Mouse (Mus musculus): ENCODE data around the gene Hps4. TPM values are rescaled to one million over a fixed set of nuclear protein-coding genes. Genes with fewer than 3 reads are reported as not detected.

Hps4 gene
- polyA plus RNA-seq, 1 experiment from 2014 or later: 35.4 TPM

DNA sequence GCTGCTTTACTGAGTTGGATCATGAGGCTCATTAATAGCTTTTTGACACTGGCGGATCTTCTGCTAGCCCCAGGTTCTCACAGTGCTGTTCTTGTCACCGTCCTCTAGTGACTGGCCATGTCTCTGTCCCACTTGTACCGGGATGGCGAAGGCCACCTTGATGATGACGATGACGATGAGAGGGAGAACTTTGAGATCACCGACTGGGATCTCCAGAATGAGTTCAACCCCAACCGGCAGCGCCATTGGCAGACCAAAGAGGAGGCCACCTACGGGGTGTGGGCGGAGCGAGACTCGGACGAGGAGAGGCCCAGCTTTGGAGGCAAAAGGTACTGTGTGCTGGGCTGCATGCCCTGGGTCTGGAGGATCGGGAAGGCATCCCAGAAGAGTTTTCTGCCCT is 15.0 kb upstream of the Hps4 start:
- 91% methylated on average over 15 of the region's 15 CpGs for WGBS
- Histone ChIP-seq H3K9me3 (ENCODE audit: control insufficient read depth, low read length) (no peaks in the 10 kb centered on the region), H3K4me1 (ENCODE audit: control insufficient read depth, insufficient read depth, low read length) (peaks cover 19% of the 10 kb centered on the region), H3K4me3 (ENCODE audit: low read length) (no peak overlapping the region), H3K27ac (ENCODE audit: low read depth, low read length) (no peak overlapping the region), H3K9ac (ENCODE audit: low read depth, low read length) (no peak overlapping the region), H3K4me2 (replicated peaks; ENCODE audit: low read depth, low read length) (no peak overlapping the region), H3K36me3 (ENCODE audit: control insufficient read depth, insufficient read depth, low read length) (peaks cover 48% of the 10 kb centered on the region), H3K27me3 (ENCODE audit: control insufficient read depth, insufficient read depth, low read length) (no peaks in the 10 kb centered on the region)
- ATAC-seq (ENCODE audit: low FRiP score, low TSS enrichment): no peak

DNA sequence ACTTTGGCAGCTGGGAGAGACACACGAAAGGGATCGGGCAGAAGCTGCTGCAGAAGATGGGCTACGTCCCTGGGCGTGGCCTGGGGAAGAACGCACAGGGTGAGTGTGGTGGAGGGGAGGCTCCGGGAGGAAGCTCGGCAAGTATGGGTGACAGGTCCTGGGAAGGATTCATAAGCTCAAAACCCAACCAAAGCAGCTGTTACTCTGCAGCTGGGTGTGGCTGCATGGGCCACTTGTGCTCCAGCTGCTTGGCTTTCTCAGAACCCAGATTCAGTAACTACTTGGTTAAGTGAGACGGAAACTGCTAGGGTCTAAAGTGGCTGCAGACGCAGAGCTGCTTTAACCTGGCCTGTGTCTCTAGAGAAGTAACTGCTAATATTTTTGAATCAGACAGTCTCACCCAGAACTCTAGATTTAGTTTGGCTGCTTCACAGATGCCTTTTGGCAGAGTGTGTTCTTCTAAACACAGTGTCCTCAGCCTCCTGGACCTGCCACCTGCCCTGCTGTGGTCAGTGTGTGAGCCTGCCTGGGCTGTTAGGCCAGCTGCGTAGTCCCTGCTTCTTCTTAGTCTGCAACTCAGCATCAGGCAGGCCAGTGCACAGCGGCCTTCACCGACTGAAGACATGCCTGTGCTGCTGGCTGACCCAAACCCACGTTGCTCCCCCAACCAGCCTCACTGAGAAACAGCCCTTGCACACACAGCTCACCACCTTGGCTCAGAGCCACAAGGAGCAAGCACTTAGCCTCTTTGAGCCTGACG is 12.9 kb upstream of the Hps4 start:
- no peak overlapping the region for H3K9ac ChIP-seq (ENCODE audit: low read depth, low read length)
- H3K4me1 ChIP-seq (ENCODE audit: control insufficient read depth, insufficient read depth, low read length): peaks cover 13% of the 10 kb centered on the region
- no peaks in the 10 kb centered on the region for H3K27me3 ChIP-seq (ENCODE audit: control insufficient read depth, insufficient read depth, low read length)
- ATAC-seq (ENCODE audit: low FRiP score, low TSS enrichment): no peak
- no peak overlapping the region for H3K4me2 ChIP-seq (replicated peaks; ENCODE audit: low read depth, low read length)
- H3K4me3 ChIP-seq (ENCODE audit: low read length): no peak overlapping the region
- no peaks in the 10 kb centered on the region for H3K9me3 ChIP-seq (ENCODE audit: control insufficient read depth, low read length)
- WGBS: 91% methylated on average over 14 of the region's 14 CpGs
- H3K36me3 ChIP-seq (ENCODE audit: control insufficient read depth, insufficient read depth, low read length): peaks cover 69% of the 10 kb centered on the region
- no peak overlapping the region for H3K27ac ChIP-seq (ENCODE audit: low read depth, low read length)

DNA sequence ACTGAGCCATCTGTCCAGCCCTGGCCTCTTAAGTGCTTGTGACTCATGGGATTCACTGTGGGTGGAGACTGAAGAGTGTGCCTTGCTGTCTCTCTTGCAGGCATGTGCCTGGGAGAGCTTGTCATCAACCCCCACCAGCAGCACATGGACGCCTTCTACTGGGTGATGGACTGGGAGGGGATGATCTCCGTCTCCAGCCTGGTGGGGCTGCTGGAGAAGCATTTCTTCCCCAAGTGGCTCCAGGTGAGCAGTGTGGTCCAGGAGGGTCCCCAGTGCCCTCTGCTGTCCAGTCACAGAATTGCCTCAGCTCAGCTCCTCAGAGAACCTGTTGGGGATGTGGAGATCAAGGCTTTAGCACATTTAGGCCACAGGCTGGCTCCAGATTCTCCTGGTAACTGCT is 7.4 kb upstream of the Hps4 start:
- WGBS: 25% methylated on average over 2 of the region's 2 CpGs
- ATAC-seq (ENCODE audit: low FRiP score, low TSS enrichment): 0 out of 2 replicates have a peak, but pooled peaks have one; percentile 25
- no peaks in the 10 kb centered on the region for H3K4me1 ChIP-seq (ENCODE audit: control insufficient read depth, insufficient read depth, low read length)
- H3K4me2 ChIP-seq (replicated peaks; ENCODE audit: low read depth, low read length): no peak overlapping the region
- H3K27me3 ChIP-seq (ENCODE audit: control insufficient read depth, insufficient read depth, low read length): no peaks in the 10 kb centered on the region
- no peak overlapping the region for H3K27ac ChIP-seq (ENCODE audit: low read depth, low read length)
- no peak overlapping the region for H3K9ac ChIP-seq (ENCODE audit: low read depth, low read length)
- H3K4me3 ChIP-seq (ENCODE audit: low read length): no peak overlapping the region
- H3K9me3 ChIP-seq (ENCODE audit: control insufficient read depth, low read length): no peaks in the 10 kb centered on the region
- peaks cover 88% of the 10 kb centered on the region for H3K36me3 ChIP-seq (ENCODE audit: control insufficient read depth, insufficient read depth, low read length)

DNA sequence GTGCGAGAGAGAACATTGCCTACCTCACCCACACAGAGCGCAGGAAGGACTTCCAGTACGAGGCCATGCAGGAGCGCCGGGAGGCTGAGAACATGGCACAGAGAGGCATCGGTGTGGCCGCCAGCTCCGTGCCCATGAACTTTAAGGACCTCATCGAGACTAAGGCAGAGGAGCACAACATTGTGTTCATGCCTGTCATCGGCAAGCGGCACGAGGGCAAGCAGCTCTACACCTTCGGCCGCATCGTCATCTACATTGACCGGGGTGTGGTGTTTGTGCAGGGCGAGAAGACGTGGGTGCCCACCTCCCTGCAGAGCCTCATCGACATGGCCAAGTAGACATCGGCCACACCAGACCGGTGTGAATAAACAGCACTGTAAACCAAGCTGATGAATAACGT is 5.9 kb upstream of the Hps4 start:
- Histone ChIP-seq H3K4me3 (ENCODE audit: low read length) (no peak overlapping the region), H3K36me3 (ENCODE audit: control insufficient read depth, insufficient read depth, low read length) (peaks cover 76% of the 10 kb centered on the region), H3K9me3 (ENCODE audit: control insufficient read depth, low read length) (no peaks in the 10 kb centered on the region), H3K9ac (ENCODE audit: low read depth, low read length) (no peak overlapping the region), H3K27me3 (ENCODE audit: control insufficient read depth, insufficient read depth, low read length) (no peaks in the 10 kb centered on the region), H3K4me1 (ENCODE audit: control insufficient read depth, insufficient read depth, low read length) (peaks cover 5% of the 10 kb centered on the region; the same call in 1 of the 2 replicates), H3K4me2 (replicated peaks; ENCODE audit: low read depth, low read length) (no peak overlapping the region), H3K27ac (ENCODE audit: low read depth, low read length) (no peak overlapping the region)
- WGBS: 93% methylated on average over 22 of the region's 22 CpGs
- no peak for ATAC-seq (ENCODE audit: low FRiP score, low TSS enrichment)

DNA sequence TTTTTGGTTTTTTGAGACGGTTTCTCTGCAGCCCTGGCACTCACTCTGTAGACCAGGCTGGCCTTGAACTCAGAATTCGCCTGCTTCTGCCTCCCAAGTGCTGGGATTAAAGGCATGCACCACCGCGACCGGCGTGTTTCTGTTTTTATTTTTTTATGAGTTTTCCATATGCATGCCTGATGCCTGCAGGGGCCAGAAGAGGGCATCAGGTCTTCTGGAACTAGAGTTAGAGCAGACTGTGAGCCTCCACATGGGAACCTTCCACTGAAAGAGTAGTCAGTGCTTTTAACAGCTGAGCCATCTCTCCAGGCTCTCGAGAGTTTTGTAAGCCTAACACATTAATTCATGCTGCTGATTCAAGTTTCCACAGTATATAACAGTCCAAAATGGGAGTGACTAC is 3.7 kb upstream of the Hps4 start:
- 73% methylated on average over 7 of the region's 7 CpGs for WGBS

DNA sequence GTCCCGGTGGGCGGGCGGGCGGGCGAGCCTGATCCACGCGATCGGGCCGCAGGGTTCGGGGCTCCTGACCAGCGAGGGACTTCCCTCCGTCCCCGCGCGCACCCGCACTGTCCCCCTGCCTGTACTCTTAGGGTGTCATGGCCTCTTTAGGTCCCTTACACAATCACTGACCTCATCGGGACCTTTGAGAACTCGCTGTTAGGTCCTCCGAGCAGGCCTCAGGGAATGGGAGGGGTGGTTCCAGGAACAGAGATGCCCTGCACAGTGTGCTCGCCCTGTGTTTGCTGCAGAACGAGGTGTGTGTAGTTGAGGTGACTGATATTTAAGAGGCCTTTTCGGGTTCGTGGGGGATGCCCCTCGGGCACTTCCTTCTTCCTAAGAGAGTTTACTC is 317 bp downstream of the Hps4 start:
- Histone ChIP-seq H3K9me3 (ENCODE audit: control insufficient read depth, low read length) (no peaks in the 10 kb centered on the region), H3K27ac (ENCODE audit: low read depth, low read length) (no peak overlapping the region), H3K36me3 (ENCODE audit: control insufficient read depth, insufficient read depth, low read length) (peaks cover 20% of the 10 kb centered on the region), H3K4me3 (ENCODE audit: low read length) (peak overlapping the region; percentile 65), H3K4me1 (ENCODE audit: control insufficient read depth, insufficient read depth, low read length) (peaks cover 12% of the 10 kb centered on the region), H3K27me3 (ENCODE audit: control insufficient read depth, insufficient read depth, low read length) (no peaks in the 10 kb centered on the region), H3K4me2 (replicated peaks; ENCODE audit: low read depth, low read length) (peak overlapping the region; percentile 73), H3K9ac (ENCODE audit: low read depth, low read length) (peak overlapping the region; percentile 70)
- ATAC-seq (ENCODE audit: low FRiP score, low TSS enrichment): peak; percentile 61
- WGBS: under 1% methylated on average over 24 of the region's 24 CpGs

More for the DNA sequence above, 3.7 kb upstream of the Hps4 start:
- Histone ChIP-seq H3K36me3 (ENCODE audit: control insufficient read depth, insufficient read depth, low read length) (peaks cover 54% of the 10 kb centered on the region), H3K27me3 (ENCODE audit: control insufficient read depth, insufficient read depth, low read length) (no peaks in the 10 kb centered on the region), H3K27ac (ENCODE audit: low read depth, low read length) (no peak overlapping the region), H3K4me3 (ENCODE audit: low read length) (no peak overlapping the region), H3K4me1 (ENCODE audit: control insufficient read depth, insufficient read depth, low read length) (peaks cover 12% of the 10 kb centered on the region), H3K9me3 (ENCODE audit: control insufficient read depth, low read length) (no peaks in the 10 kb centered on the region), H3K4me2 (replicated peaks; ENCODE audit: low read depth, low read length) (no peak overlapping the region), H3K9ac (ENCODE audit: low read depth, low read length) (no peak overlapping the region)
- ATAC-seq (ENCODE audit: low FRiP score, low TSS enrichment): no peak

DNA sequence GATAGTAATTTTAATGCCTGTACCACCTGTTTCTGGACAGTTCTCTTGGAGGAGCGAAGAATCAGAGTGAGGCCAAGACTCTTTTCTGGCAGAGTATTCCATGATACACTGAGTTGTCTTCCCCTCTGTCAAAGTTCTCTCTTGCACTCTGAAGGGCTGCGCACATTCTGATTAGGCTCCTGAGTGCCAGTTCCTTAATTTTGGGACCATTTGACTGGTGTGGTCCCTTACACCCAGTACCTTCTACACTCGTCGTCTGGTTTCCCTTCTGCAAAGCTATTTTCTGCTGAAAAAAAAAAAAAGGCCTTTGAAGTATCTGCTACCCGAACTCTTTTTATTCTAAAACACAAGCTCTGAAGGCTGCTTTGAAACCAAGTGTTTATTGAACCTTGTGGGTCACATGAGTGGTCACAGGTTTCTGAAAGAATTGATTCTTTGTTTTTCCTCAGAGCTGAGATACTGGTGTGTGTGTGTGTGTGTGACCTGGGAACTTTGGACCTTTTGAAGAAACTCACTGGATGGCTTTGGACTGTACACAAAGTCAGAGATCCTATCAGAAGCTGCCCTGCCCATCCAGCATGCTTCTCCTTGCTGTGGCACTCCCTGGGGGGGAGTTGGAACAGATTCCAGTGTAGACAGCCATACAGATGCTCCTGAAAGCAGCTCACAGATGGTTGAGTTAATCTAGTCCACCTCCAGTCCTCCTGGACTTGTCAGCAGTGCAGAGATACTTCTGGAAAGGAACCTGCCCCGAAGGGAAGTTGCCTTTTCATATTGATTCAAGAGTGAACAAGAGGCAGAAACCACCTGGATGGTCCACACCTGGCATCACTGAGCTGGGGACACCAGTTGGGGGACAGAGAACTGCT is 1.4 kb downstream of the Hps4 start:
- no peak for ATAC-seq (ENCODE audit: low FRiP score, low TSS enrichment)
- WGBS: 82% methylated on average over 6 of the region's 6 CpGs
- Histone ChIP-seq H3K36me3 (ENCODE audit: control insufficient read depth, insufficient read depth, low read length) (peaks cover 14% of the 10 kb centered on the region), H3K27me3 (ENCODE audit: control insufficient read depth, insufficient read depth, low read length) (no peaks in the 10 kb centered on the region), H3K27ac (ENCODE audit: low read depth, low read length) (no peak overlapping the region), H3K4me1 (ENCODE audit: control insufficient read depth, insufficient read depth, low read length) (peaks cover 12% of the 10 kb centered on the region), H3K4me3 (ENCODE audit: low read length) (no peak overlapping the region), H3K4me2 (replicated peaks; ENCODE audit: low read depth, low read length) (no peak overlapping the region), H3K9me3 (ENCODE audit: control insufficient read depth, low read length) (no peaks in the 10 kb centered on the region), H3K9ac (ENCODE audit: low read depth, low read length) (peak overlapping the region; percentile 70)

DNA sequence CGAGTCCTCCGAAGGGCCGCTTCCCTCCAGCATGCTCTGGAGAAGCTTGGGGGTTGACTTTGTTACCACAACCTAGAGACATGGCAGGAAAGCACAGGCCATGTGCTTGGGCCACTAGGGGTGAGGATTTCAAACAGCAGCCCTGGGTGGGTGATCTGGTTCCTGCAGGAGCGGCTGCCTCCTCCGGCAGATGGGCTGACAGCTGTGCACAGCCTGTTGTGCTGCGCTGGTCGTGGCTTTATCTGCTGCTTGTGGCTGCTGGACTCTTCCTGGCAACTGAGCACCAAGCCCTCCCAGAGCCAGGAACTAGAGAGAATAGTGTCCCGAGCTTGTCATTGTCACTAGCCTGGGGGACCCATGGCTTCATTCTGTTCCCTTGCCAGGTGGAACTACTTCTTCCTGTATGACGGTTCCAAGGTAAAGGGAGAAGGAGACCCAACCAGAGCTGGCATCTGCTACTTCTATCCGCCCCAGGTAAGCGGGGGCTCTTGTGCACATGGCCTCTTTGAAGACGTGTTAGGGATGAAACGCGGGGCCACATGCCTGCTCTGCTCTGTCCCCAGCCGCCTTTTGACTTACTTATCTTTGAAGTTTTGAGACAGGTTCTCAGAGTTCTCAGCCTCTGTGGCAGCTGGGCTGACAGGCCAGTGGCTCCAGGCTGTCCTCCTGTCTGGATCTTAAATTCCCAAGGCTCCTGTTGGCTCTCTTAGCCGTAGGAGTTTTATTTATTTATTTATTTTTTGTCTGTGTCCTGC is 3.5 kb downstream of the Hps4 start:
- H3K27me3 ChIP-seq (ENCODE audit: control insufficient read depth, insufficient read depth, low read length): no peaks in the 10 kb centered on the region
- H3K9me3 ChIP-seq (ENCODE audit: control insufficient read depth, low read length): no peaks in the 10 kb centered on the region
- H3K27ac ChIP-seq (ENCODE audit: low read depth, low read length): no peak overlapping the region
- H3K36me3 ChIP-seq (ENCODE audit: control insufficient read depth, insufficient read depth, low read length): peaks cover 21% of the 10 kb centered on the region
- WGBS: 87% methylated on average over 16 of the region's 16 CpGs
- no peak overlapping the region for H3K4me2 ChIP-seq (replicated peaks; ENCODE audit: low read depth, low read length)
- no peak for ATAC-seq (ENCODE audit: low FRiP score, low TSS enrichment)
- no peak overlapping the region for H3K4me3 ChIP-seq (ENCODE audit: low read length)
- no peak overlapping the region for H3K9ac ChIP-seq (ENCODE audit: low read depth, low read length)
- peaks cover 12% of the 10 kb centered on the region for H3K4me1 ChIP-seq (ENCODE audit: control insufficient read depth, insufficient read depth, low read length)

Measured in kidney, embryonic 14.5 days (tissue).